Mouse (Mus musculus) testis, adult 2 months (tissue): ENCODE measurements around the gene Tmem222. TPM values are rescaled to one million over a fixed set of nuclear protein-coding genes. Genes with fewer than 3 reads are reported as not detected.

Experiments
- H3K27ac ChIP-seq: fragments of 200-500 bp; 2 replicates; pipeline ENCODE4 v1.5.1; 2012; ENCODE audit warnings: low read depth, low read length; ENCODE audit not compliant: control insufficient read depth, insufficient read depth
- H3K27me3 ChIP-seq: fragments of 200-500 bp; 2 replicates; pipeline ENCODE4 v1.6.1; 2012; ENCODE audit warnings: mild to moderate bottlenecking, low read length, moderate library complexity; ENCODE audit not compliant: control insufficient read depth, insufficient read depth
- H3K36me3 ChIP-seq: fragments of 200-500 bp; 2 replicates; pipeline ENCODE4 v1.6.1; 2012; ENCODE audit warnings: mild to moderate bottlenecking, low read length; ENCODE audit not compliant: control insufficient read depth, insufficient read depth
- H3K4me1 ChIP-seq: fragments of 200-500 bp; 2 replicates; pipeline ENCODE4 v1.6.1; 2012; ENCODE audit warnings: low read length; ENCODE audit not compliant: control insufficient read depth, insufficient read depth
- H3K4me3 ChIP-seq: fragments of 200-500 bp; 2 replicates; pipeline ENCODE4 v1.5.1; 2012; ENCODE audit warnings: low read depth, mild to moderate bottlenecking, low read length, moderate library complexity, mixed read lengths; ENCODE audit not compliant: control insufficient read depth
- CTCF ChIP-seq: fragments of 200-500 bp; IDR thresholded peaks from 2 replicates; pipeline ENCODE4 v1.5.1; 2012; ENCODE audit warnings: low read depth, mild to moderate bottlenecking, inconsistent platforms, low read length, moderate library complexity; ENCODE audit not compliant: control insufficient read depth, insufficient read depth, insufficient replicate concordance
- POLR2A ChIP-seq: fragments of 200-500 bp; IDR thresholded peaks from 2 replicates; pipeline ENCODE4 v1.6.1; 2012; ENCODE audit warnings: low read depth, mild to moderate bottlenecking, inconsistent platforms, low read length, moderate library complexity; ENCODE audit not compliant: control insufficient read depth
- polyA plus RNA-seq: library from polyadenylated mRNA; depleted of rRNA; stranded (reverse); fragments of >200 nt; gene quantifications from 2 replicates; pipeline ENCODE4 v1.2.3, GENCODE M21; 2012

The Tmem222 gene
- polyA plus RNA-seq, 1 experiment, result 48.5 TPM

DNA sequence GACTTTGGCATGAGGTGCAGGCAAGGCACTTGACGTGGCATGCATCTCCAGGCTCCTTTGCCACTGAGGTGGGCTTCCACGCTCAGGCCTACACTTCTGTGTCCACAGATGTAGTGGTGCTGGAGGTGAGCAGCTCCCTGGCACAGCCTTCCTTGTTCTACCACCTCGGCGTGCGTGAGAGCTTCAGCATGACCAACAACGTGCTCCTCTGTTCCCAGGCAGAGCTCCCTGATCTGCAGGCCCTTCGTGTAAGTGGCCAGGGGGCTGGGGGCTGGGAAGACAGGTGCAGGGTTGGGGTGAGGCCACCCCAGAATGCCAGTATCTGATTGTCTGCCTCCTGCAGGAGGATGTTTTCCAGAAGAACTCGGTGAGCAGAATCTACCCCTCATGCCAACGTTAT lies 34.9 kb downstream of the Tmem222 start:
- Histone ChIP-seq H3K27me3 (no peaks in the 10 kb centered on the region), H3K4me1 (peaks cover 11% of the 10 kb centered on the region), H3K36me3 (no peaks in the 10 kb centered on the region), H3K4me3 (no peak overlapping the region), H3K27ac (no peak overlapping the region)
- TF ChIP-seq CTCF (no peak), POLR2A (no peak)

DNA sequence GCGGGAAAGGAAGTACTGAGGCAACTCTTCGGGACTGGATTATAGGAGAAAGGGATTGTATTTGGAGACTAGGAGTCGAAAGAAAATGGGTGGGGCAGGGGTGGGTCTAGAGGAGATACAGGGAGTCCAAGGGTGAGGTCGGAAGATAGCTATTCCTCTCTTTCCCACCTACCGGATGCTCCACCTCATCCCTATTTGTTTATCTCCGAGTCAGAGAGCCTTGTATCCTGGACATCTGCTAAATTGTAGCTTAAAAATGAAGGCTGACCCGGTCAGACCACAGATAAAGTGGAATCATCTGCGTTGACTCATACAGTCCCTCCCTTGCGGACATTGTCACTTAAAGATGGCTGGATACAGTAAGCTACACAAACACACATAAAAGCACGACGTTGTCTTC lies 35.7 kb downstream of the Tmem222 start:
- H3K4me1 ChIP-seq, result peaks cover 11% of the 10 kb centered on the region
- H3K27me3 ChIP-seq, result no peaks in the 10 kb centered on the region
- peak overlapping the region; percentile 91 for H3K4me3 ChIP-seq
- no peak overlapping the region for H3K27ac ChIP-seq
- H3K36me3 ChIP-seq, result no peaks in the 10 kb centered on the region
- TF ChIP-seq CTCF (no peak), POLR2A (no peak)

GRCm38 (mm10) chr4:133240934-133241908 lies 36.4 kb downstream of the Tmem222 start:
- Histone ChIP-seq H3K27ac (peak overlapping the region; percentile 86), H3K36me3 (no peaks in the 10 kb centered on the region), H3K27me3 (no peaks in the 10 kb centered on the region), H3K4me1 (peaks cover 11% of the 10 kb centered on the region), H3K4me3 (peak overlapping the region; percentile 91)
- TF ChIP-seq POLR2A (peak; percentile 70; the same call in 1 of the 2 replicates), CTCF (no peak; the same call in 1 of the 2 replicates)

- H3K4me1 ChIP-seq, result peaks cover 11% of the 10 kb centered on the region
- peak within 1 kb of the TSS; percentile 91 for H3K4me3 ChIP-seq
- H3K27ac ChIP-seq, result peak within 1 kb of the TSS; percentile 86
- no peaks in the 10 kb centered on the region for H3K27me3 ChIP-seq
- TF ChIP-seq POLR2A (no peak), CTCF (no peak)
- no peaks in the 10 kb centered on the region for H3K36me3 ChIP-seq
Observed at GRCm38 (mm10) chr4:133240490-133240921, 37.1 kb downstream of the Tmem222 start, which contains the start of gene Map3k6. TSS of gene Map3k6 (plus strand) at chr4:133240818.

- H3K27ac ChIP-seq, result no peak overlapping the region
- no peak for TF ChIP-seq CTCF
- no peak for TF ChIP-seq POLR2A
- no peaks in the 10 kb centered on the region for H3K27me3 ChIP-seq
- H3K4me1 ChIP-seq, result peaks cover 11% of the 10 kb centered on the region
- no peaks in the 10 kb centered on the region for H3K36me3 ChIP-seq
- H3K4me3 ChIP-seq, result no peak overlapping the region
Observed at GRCm38 (mm10) chr4:133237911-133238310, 39.7 kb downstream of the Tmem222 start.

GRCm38 (mm10) chr4:133235415-133235814 lies 42.2 kb downstream of the Tmem222 start:
- TF ChIP-seq POLR2A, result no peak
- no peak for TF ChIP-seq CTCF
- H3K27ac ChIP-seq, result no peak overlapping the region
- H3K4me3 ChIP-seq, result no peak overlapping the region
- no peaks in the 10 kb centered on the region for H3K27me3 ChIP-seq
- H3K4me1 ChIP-seq, result peaks cover 2% of the 10 kb centered on the region
- H3K36me3 ChIP-seq, result no peaks in the 10 kb centered on the region

GRCm38 (mm10) chr4:133234771-133235170 lies 42.8 kb downstream of the Tmem222 start:
- H3K27ac ChIP-seq, result no peak overlapping the region
- H3K4me3 ChIP-seq, result no peak overlapping the region
- no peaks in the 10 kb centered on the region for H3K4me1 ChIP-seq
- H3K36me3 ChIP-seq, result no peaks in the 10 kb centered on the region
- TF ChIP-seq CTCF (no peak), POLR2A (no peak)
- no peaks in the 10 kb centered on the region for H3K27me3 ChIP-seq
